Mouse (Mus musculus) CH12.LX (cell line): ENCODE measurements around the gene Tcf7l1.

Experiments used
- CHD2 ChIP-seq: IDR thresholded peaks from 2 replicates; pipeline ENCODE4 v1.6.1; 2011; ENCODE audit warnings: low read length, improper control_type of control experiment
- CTCF ChIP-seq, 2 experiments: IDR thresholded peaks in 1 of 2; conservative IDR thresholded peaks in 1 of 2; 2 replicates each; pipeline ENCODE4 v1.5.1; 2011 to 2012; ENCODE audit warnings: low read depth in 2 of 2, low read length in 2 of 2, improper control_type of control experiment in 1 of 2, inconsistent platforms in 1 of 2, mild to moderate bottlenecking in 1 of 2, moderate library complexity in 1 of 2
- EP300 ChIP-seq: IDR thresholded peaks from 2 replicates; pipeline ENCODE4 v1.6.1; 2011; ENCODE audit warnings: low read length, improper control_type of control experiment
- GABPA ChIP-seq: IDR thresholded peaks from 2 replicates; pipeline ENCODE4 v1.6.1; 2012; ENCODE audit warnings: low read depth, low read length, improper control_type of control experiment, inconsistent platforms; ENCODE audit not compliant: insufficient replicate concordance
- IRF4 ChIP-seq: IDR thresholded peaks from 2 replicates; pipeline ENCODE4 v1.6.1; 2014; ENCODE audit warnings: low read depth, mild to moderate bottlenecking, inconsistent platforms, low read length, improper control_type of control experiment
- KAT2A ChIP-seq: IDR thresholded peaks from 2 replicates; pipeline ENCODE4 v1.6.1; 2012; ENCODE audit warnings: low read length, improper control_type of control experiment, inconsistent platforms; ENCODE audit not compliant: insufficient replicate concordance
- POLR2A ChIP-seq: IDR thresholded peaks from 2 replicates; pipeline ENCODE4 v1.6.1; 2011; ENCODE audit warnings: low read depth, mild to moderate bottlenecking, improper control_type of control experiment, low read length
- POLR2AphosphoS2 ChIP-seq: IDR thresholded peaks from 2 replicates; pipeline ENCODE4 v1.6.1; 2011; ENCODE audit warnings: low read depth, low read length, improper control_type of control experiment
- UBTF ChIP-seq: IDR thresholded peaks from 2 replicates; pipeline ENCODE4 v1.6.1; 2012; ENCODE audit warnings: low read depth, mild to moderate bottlenecking, inconsistent platforms, low read length, improper control_type of control experiment, moderate library complexity
- USF1 ChIP-seq: IDR thresholded peaks from 2 replicates; pipeline ENCODE4 v1.6.1; 2014; ENCODE audit warnings: low read depth, mild to moderate bottlenecking, inconsistent platforms, low read length, improper control_type of control experiment
- ZKSCAN1 ChIP-seq: IDR thresholded peaks from 2 replicates; pipeline ENCODE4 v1.6.1; 2012; ENCODE audit warnings: low read depth, inconsistent platforms, low read length, improper control_type of control experiment, borderline replicate concordance
- ZMIZ1 ChIP-seq: IDR thresholded peaks from 2 replicates; pipeline ENCODE4 v1.6.1; 2012; ENCODE audit warnings: low read depth, mild to moderate bottlenecking, inconsistent platforms, low read length, improper control_type of control experiment

GRCm38 (mm10) chr6:72583211-72583839, 205.7 kb downstream of the Tcf7l1 start:
- no peak for TF ChIP-seq UBTF
- TF ChIP-seq USF1, result no peak
- TF ChIP-seq CTCF (conservative IDR thresholded peaks at IDR 0.05 in 1 of 2, IDR thresholded peaks at IDR 0.05 in 1 of 2; ENCODE audit: low read depth in 2 of 2, low read length in 2 of 2), result no peak
- no peak for TF ChIP-seq KAT2A
- no peak for TF ChIP-seq POLR2AphosphoS2
- no peak for TF ChIP-seq GABPA
- TF ChIP-seq EP300, result no peak
- no peak for TF ChIP-seq IRF4
- TF ChIP-seq ZMIZ1, result no peak
- no peak for TF ChIP-seq CHD2
- no peak for TF ChIP-seq ZKSCAN1
- TF ChIP-seq POLR2A, result no peak
